Mouse (Mus musculus): ENCODE results near the gene Topbp1. TPM values are rescaled to one million over a fixed set of nuclear protein-coding genes. Genes with fewer than 3 reads are reported as not detected.
A peak's percentile ranks its signal among the peaks of the same experiment; 100 is the strongest.

The Topbp1 gene
- total RNA-seq, 1 experiment from 2014 or later, result 41.9 TPM

DNA sequence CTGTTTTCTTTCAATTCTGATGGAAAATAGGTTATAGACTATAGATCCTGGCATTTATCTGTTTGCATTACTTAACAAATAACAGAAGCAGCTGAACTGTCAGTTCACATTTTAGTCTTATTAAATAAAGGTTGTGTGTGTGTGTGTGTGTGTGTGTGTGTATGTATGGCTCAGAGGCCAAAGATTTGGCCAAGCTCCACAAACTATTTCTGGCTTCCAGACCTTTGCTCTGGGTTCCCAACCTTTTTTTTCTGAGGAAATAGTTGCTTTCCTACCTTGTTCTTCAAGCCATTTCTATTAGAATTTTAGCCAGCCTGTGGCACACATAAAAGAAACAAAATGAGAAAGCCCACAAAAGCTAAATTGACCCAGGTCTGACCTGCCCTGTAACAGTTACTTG, 43.8 kb downstream of the Topbp1 start:
- DNase-seq, result no peak

DNA sequence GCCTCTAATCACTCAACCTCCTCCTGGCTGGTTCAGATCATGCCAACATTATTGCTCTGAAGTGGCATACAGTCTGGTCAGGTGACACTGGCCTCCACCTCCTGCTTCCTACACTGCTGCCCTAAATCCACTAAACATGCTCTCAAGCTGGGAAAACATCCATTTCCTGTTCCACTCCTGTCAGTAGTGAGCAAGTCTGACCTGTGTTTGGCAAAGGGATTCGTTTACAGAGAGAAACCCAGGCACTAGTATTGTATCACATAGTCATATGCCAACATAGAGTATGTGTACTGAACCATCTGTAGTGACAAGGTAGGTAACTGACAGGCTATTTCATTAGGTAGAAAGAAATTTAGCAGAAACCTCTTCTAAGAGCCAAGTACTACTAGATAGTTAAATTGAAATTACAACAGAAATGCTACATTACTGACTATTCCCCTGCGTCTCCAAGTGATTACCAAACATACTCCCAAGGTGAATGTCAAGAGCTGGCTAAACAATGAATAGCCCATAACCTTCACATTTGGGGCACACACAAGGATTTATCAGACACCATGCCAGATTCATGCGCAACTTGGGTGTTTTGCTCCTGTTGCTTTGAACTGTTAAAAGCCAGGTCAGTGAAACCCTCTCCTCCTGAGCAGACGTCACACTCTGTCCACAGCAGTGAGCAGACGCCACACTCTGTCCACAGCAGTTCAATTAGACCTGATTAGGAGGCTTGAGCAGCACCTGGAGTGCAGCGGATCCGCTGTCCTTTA, 48.7 kb downstream of the Topbp1 start:
- peak; percentile 68 for DNase-seq

DNA sequence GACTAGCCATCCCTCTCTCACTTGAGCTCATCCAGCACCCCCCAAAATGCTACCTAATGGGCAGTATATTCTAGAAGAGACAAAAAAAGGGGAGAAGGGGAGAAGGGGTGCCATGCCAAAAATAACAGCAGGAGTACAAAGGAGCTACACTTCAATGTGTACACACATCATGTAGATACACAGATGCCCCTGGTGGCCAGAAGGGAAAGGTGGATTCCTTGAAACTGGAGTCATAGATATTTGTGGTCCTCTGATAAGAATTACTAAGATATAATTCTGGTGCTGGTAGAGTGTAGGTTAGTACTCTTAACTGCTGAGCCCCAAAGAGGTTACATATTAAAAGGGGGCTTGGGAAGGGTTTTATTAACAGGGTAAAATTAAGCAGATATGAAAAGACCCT, 52.9 kb downstream of the Topbp1 start:
- peak; percentile 21 for DNase-seq

DNA sequence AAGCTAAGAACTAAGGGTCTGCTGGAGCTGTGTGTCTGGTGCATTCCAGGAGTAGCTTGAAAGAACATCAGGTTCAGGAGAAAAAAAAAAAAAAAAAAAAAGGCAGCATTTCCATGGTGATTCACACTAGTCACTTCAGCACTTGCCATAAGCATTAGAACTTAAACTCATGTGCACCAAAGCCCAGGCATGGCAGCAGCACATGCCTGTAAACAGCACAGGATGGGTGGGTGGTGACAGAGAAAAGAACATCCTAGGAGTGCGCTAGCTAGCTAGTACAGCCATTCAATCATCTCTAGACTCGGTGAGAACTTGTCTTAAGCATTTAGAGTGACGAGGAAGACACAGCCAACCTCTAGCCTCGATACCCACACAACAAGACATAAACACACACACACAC, 53.5 kb downstream of the Topbp1 start:
- no peak for DNase-seq

DNA sequence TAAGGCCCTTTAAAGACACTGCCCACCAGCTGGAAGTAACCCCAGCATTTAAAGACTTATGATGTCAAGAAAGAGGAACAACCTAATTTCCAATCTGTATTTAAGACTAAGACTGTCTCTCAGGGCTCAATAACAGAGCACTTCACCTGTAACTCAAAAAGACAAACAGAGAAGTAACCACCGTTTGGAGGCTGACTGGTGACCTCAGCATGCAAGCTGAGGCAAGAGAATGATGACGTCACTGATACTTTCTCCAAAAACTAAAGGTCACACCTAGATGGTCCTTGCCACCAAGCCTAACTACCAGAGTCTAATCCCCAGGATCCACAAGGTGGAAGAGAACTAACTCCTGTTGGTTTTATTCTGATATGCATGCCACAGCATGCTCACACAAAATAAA, 55.6 kb downstream of the Topbp1 start:
- DNase-seq, result peak; percentile 9

DNA sequence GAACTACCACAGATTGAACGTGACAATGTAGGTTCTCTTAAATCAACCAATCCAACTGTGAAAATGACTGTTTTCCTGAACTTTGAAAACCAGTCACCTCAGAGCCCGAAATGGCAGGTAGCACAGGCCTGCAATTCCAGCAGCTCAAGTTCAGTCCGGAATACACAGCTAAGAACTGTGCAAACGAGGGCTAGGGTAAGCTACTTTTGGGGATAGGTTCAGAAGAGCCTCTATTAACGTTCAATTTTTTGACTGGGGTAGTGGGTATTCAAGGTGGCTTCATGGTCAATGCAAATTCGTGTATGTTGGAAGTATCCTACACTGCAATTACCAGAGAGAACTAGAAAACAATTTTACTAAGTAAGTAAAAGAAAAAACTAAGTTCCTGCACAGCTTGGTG, 58.1 kb downstream of the Topbp1 start:
- no peak for DNase-seq

DNA sequence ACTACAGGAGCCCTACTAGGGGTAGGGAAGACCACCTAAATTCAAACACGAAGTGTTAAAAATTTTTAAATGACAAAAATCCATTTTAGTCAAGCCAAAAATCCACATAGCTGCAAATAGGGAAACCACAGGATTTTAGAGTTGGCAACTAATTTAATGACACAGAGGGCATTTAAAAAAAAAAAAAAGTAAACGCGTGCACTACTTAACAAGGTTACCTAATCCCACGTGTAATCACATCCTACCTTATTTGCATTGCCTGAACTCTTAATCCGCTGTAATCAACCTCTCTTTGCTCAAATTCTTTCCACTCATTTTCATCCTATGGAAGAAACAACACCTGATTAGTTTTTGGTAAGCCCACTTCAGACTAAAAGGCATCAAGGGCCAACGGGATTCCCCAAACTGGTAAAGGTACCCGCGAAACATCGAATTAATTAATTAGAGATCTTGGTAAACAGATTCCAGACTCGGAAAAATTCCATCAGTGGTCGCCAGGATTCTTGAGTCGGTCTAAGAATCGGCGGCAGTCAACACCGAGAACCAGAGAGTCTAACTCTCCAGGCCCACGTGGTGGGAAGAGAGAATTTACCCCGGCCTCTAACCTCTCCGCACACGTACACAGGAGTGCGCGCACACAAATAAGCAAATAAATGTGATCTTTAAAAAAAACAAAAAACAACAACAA, 58.9 kb downstream of the Topbp1 start:
- peak; percentile 40 for DNase-seq

DNA sequence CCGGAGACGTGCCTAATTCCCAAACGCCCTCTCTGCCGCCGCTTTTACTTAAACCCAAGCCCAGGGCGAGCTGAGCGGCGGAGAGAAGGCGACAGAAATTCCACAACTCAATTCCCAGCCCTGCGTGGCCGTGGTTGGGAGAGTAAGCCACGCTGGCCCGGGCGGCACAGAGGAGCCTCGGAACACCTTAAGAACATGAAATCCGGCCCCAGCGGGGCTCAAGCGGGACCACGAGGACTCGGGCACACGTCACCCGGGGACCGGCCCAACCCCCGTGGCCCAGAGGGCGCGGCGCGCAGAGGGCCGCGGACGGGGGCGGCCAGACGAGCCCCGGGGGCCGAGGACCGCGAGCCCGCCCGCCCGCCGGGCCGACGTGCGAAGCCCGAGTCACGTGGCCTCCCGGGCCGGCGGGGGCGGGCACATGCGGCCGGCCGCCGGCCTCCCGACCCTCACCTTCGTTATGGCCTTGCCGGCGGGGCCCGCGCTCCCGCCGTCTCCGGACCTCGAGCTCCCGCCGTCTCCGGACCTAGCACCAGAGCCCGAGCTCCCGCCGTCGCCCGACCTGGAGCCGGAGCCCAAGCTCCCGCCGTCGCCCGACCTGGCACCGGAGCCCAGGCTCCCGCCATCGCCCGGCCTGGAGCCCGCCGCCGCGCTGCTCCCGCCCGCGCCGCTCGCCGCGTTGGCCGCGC, 59.7 kb downstream of the Topbp1 start:
- DNase-seq, result peak; percentile 86

DNA sequence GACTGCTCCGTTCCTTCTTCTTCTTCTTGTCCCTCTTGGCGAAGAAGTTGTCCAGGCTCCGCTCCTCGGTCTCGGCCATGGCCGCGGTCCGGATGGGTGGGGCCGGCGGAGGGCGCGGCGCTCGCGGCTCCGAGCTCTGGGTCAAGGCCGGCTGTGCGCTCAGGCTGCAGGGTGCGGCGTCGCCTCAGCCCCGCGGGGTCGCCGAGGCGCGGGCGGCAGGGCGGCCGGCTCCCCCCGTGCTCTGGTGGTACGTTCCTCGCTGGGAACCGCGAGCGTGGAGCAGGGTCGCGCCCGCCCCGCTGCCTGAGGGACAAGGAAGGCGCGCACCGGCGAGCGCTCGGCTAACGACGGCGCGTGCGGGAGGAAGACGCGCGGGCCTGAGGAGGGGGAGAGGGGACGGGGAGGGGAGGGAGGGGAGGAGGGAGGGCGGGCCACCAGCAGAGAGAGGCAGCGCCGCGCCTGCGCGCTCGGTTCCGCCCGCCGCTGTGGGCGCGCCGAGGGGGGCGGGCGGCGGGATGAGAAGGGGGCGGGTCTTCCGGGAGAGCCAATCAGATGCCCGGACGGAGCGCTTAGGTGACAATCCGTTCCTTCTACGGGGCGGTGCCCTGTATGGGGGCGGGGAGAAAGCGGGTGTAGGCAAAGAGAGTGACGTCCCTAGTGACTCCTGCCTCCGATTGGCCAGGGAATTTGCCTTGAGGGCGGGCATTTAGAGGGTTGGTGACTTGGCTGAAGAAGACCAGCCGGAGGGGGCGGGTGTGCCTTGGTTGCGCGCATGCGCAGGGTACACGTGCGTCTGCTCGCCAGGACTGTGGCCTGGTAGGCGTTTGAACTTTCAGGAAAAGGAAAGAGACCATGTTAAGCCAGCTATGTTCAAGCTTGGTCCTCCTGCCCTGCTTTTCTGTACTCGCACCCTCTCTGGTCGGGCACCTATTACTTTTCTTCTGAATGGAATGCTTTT, 60.6 kb downstream of the Topbp1 start, which contains the start of gene Cdv3:
Cdv3 (minus strand) TSS at position 551 of the 958 bp plus-strand sequence.
- DNase-seq, result peak; percentile 99

DNA sequence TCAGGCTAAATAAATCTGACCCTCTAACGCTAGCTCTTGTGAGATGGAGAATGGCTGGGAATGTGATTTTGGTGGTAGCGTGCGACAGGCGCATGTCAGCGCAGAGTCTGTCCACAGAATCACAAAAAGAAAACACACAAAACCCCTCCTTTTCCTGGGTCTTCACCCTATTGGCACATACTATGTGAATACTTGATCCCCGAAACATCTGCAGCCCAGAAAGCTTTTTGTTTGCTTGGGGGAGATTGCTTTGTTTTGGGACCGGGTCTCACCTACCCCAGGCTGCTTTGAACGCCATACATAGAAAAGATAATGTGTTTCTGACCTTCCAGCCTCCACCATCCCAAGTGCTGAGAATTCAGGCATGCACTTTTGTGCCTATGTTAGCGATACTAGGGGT, 61.3 kb downstream of the Topbp1 start:
- DNase-seq, result no peak

DNA sequence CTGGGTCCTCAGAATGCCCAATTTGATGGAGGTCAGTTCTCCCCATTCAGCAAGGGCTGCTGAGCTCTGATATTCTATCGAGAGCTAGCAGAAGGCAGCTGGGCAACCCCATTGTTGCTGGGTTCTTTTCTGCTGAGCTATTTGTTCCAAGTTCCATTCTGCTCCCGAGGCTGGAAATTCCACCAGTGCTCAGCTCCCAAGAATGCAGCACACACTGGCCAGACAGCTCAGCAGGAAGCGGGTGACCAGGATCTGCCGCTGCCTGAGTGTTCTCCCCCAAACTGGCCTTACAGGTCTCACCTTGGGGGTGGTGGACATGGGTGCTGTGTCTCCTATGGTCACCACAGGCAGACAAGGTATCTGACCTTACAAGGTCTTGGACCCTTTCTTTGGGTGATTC, 64.9 kb downstream of the Topbp1 start:
- no peak for DNase-seq

DNA sequence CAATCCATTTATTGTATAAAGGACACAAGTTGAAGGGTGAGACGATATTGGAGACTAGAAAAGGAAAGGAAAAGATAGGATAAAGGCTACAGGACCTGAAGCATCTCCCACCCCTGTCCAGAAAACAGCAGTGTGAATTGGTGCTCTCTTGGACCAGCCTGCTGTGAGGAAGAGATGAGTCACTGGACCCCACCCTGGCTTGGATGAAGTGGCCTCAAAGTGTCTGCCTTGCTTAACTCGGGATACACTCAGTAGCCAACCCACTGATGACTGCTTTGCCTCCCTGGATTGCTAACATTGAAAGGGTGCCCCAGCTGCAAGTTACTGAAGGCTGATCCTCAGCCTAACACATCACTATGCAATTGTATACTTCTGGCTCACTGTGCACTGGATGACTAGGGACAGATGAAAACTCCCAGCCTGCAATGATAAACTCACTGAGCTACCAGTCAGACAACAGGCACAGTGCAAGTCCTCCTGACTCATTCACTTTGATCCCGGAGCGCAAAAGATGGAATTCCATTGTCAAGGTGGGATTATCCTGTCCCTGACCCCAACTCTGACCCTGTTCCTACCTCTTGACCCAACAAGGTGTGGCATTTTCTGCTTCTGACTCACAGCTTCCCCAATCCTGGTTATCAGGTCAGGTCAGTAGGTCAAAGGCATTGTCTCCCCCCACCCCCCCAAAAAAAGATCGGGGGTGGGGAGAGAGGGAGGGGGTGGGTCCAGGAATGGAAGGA, 67.4 kb downstream of the Topbp1 start:
- peak; percentile 34 for DNase-seq

DNA sequence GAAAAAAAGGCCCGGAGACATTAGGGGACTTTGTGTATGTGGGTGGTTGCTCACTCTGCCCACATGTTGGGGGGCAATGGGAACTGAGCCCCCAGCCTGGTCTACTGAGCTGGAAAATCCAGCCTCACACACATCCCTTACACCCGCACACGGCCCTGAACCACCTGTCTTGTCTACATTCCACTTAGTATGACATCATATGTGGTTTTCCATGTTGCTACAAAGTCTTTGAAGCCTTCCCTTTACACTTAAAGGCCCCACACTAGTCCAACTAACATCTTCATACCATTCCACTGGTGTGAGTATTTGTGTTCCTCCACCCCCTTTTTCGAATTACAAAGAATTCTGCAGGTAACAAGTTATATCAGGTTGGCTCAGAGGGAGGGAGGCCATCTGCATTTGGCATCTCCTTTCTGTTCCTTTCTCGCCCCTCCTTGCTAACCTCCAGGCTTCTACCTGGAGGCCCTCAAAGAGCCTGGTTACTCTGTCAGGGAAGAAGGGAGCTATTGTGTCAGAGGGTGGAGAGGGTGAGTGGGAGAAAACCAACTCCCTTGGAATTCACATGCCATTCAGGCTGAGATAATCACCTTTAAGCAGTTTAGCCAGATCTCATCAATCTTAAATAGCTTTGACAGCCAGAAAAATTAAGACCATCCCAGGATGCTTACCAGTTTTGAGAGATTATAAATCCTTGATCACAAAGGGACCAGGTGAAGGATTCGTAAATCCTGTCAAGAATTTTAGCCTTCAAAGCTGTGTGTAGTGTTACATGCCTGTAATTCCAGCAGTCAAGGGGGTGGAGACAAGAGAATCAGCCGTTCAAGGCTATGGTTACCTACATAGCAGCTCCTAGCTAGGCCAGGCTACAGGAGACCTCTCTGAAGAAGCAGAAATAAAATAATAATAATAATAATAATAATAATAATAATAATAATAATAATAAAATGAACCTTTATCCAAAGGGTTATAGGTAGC, 71.6 kb downstream of the Topbp1 start:
- DNase-seq, result no peak

DNA sequence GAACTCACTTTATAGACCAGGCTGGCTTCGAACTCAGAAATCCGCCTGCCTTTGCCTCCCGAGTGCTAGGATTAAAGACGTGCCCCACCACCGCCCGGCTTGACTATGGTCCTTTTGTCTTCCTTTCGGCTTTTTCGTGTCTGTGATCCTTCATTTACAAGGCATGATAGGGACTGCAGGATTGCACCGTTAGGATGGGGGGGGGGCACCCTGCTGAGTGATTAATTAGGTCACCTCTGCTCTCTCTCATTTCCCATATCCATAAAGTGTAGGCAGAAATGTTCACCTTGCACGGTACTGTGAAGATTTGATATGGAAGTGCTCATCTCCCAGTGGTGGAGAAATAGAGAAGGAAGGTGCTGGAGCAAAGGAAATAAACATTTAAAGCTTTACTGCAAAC, 73.7 kb downstream of the Topbp1 start:
- DNase-seq, result no peak

DNA sequence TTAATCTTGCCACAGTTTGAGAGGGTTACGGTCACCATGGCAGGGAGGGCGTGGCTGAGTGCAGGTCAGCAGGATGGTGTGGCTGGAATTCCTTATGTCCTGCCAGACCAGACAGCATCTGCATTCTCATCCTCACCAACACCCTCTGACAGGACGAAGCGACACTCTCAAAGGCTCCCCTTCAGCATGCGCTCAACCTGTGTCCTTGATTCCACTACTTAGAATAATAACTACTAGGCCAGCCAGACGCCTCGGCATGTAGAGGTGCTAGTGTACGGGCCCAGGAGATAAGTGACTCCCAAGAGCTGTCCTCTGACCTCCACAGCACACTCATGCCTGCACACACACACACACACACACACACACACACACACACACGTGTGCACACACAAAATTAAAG, 74.2 kb downstream of the Topbp1 start:
- no peak for DNase-seq

DNA sequence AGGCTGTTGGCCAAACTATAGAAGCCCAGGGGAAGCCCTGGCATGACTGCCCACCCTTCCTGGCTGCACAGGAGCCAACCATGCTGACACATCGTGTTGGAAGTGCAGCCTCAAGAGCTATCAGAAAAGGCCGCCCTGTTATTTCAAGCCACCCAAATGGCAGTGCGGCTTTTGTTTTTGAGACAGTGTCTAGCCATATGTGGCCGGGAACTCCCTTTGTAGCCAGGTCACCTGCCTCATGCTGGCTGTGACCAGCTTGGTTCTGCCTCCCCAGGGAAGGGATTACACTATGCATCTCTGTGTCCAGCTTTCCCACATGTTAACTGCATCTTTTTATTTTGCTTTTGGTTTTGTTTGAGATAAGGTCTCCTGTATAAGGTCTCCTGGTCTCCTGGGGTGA, 75.6 kb downstream of the Topbp1 start:
- DNase-seq, result no peak

DNA sequence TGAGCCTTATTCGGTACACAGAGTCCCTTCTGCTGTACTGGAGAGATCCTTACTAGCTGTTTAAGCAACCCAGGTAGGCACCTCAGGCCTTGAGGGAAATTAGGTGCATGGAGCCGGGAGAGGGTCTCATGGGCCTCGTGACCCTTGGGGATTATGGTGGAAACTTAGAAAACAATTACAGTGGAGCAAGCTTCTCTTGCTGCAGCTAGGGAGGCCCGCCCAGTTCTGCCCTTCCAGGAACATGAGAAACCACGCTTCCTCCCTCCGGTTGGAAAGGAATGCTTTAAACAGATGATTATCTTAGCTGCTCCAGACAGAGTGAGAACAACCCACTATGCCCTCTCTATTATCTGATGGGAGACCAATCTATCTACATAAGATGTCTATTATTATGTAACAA, 78.0 kb downstream of the Topbp1 start:
- DNase-seq, result no peak

DNA sequence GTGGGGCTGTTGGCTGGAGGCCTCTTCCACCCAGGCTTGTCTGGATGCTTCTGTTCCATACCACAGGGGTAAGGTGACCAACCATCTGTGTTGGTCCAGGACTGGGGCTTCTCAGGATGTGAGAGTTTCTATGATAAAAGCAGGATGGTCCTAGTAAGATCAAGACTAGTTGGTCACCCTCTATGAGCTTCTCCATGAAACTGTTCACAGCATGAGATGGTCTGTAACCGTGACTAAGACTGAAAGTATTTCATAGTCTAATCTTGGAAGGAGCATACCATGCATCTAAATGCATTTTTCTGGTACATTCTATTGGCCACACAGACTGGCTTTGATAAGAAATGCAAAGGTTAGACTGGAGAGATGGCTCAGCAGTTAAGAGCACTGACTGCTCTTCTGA, 78.6 kb downstream of the Topbp1 start:
- no peak for DNase-seq

DNA sequence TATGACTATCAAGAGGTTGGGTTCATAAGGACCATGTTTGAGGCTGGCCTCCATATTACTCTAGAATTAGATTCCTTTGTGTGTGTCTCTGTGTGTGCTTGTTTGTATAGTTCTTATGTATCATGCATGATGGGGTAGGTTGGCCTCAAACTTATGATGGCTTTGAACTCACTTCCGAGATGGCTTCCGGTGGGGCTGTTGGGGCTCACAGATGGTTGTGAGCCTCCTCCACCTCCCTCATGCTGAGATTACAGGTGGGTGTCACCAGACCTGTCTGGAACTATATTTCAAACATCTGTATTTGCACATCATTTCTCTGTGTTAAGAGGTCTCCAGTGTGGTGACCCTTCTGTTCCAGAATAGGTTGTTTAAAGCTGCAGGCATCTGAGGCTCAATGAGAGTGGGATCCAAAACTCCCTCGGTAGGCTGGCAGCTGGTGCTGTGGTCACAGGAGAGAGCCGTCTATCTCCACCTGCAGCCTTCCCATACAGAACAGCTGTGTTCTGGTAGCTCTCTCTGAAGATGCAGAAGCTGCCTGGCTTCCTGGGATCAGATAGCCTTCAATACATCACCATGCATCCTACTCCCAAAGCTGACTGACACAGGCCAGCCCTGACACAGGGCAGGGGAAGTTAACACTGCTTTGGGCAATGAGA, 79.3 kb downstream of the Topbp1 start:
- no peak for DNase-seq

DNA sequence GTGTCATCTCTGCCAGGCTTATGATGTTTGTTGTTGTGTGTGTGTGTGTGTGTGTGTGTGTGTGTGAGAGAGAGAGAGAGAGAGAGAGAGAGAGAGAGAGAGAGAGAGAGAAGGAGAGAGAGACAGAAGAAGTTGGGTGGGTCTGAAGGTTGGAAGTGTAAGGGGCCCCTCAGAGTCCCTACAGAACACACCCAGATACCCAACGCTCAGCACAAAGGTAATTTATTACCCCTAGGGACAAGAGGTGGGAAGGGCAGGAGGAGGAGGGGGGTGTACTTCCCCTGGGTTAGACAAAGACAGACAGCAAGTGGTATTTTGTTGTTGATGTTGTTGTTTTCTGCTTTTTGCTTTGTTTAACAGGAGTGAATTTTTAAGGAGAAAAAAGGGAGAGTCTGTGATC, 80.6 kb downstream of the Topbp1 start:
- DNase-seq, result no peak
